Mouse (Mus musculus): ENCODE measurements at regions not wholly inside any gene's neighbourhood (a gene's known extent, or its start where the extent isn't known, plus 50 kb on each side); places are given as distances from the start of the nearest gene placed in this dataset.

GRCm38 (mm10) chr5:80326986-80327385 is 693.0 kb upstream of the Adgrl3 start:
- no peak for DNase-seq (ENCODE audit: low spot score)

GRCm38 (mm10) chr5:80345155-80345554 is 674.8 kb upstream of the Adgrl3 start:
- no peak for DNase-seq (ENCODE audit: low spot score)

GRCm38 (mm10) chr5:80358271-80358670 is 661.7 kb upstream of the Adgrl3 start:
- DNase-seq (ENCODE audit: low spot score), result no peak

- DNase-seq (ENCODE audit: low spot score), result peak; percentile 11
Measured at GRCm38 (mm10) chr5:80393656-80394055, 626.3 kb upstream of the Adgrl3 start.

- DNase-seq (ENCODE audit: low spot score), result no peak
Measured at GRCm38 (mm10) chr5:80402666-80403065, 617.3 kb upstream of the Adgrl3 start.

GRCm38 (mm10) chr5:80416116-80416515 is 603.8 kb upstream of the Adgrl3 start:
- DNase-seq (ENCODE audit: low spot score), result no peak

All from layer of hippocampus, adult 9-10 months (tissue).